Mouse (Mus musculus) left cerebral cortex, adult 2 months (tissue): ENCODE measurements around the gene Gm49322. TPM values are rescaled to one million over a fixed set of nuclear protein-coding genes. Genes with fewer than 3 reads are reported as not detected.
"Not testable (repeated sequence)": the region's sequence is repeated elsewhere in the genome, so short reads cannot be mapped to it uniquely, and the experiment has no call there.

Source experiments
- DNase-seq, 2 experiments: peaks; one replicate each; pipeline ENCODE4 v3.0.0; 2021 to 2022; ENCODE audit warnings: low spot score in 2 of 2, mixed read lengths in 1 of 2; ENCODE audit errors: extremely low spot score in 1 of 2
- H3K27ac ChIP-seq: fragments of 200-600 bp; 2 replicates; pipeline ENCODE4 v1.8.1; 2022
- H3K4me3 ChIP-seq: fragments of 200-600 bp; 2 replicates; pipeline ENCODE4 v1.8.1; 2022
- CTCF ChIP-seq: fragments of 200-600 bp; IDR thresholded peaks from 2 replicates; pipeline ENCODE4 v1.8.1; 2022; ENCODE audit warnings: antibody characterized with exemption, mild to moderate bottlenecking, moderate library complexity
- intact Hi-C: fragments of 180-260 bp; cut with DNase I; formaldehyde crosslinking; loops from one replicate; pipeline ENCODE4 v1.15.1; 2025
- long read RNA-seq, 2 experiments: library from polyadenylated mRNA; stranded (forward); transcript quantifications; one replicate each; pipeline ENCODE4 v2.0.0; 2021; ENCODE audit warnings: borderline mapping rate in 2 of 2
- total RNA-seq, 2 experiments: library from RNA; stranded (reverse); gene quantifications; 2 replicates each; pipeline ENCODE4 v1.2.3; 2021

The Gm49322 gene
- 1 to 10 TPM; 2.7 to 4.2 TPM for total RNA-seq
- long read RNA-seq, experiment 1, full-length matches to known transcripts: 3 of 5 reads
- long read RNA-seq, experiment 1, partial matches to known transcripts: 0 of 5 reads
- long read RNA-seq, experiment 1, other reads (novel, unspliced or antisense): 2 of 5 reads
- long read RNA-seq, experiment 2, full-length matches to known transcripts: 1 of 2 reads
- long read RNA-seq, experiment 2, partial matches to known transcripts: 1 of 2 reads
- long read RNA-seq, experiment 2, other reads (novel, unspliced or antisense): 0 of 2 reads

GRCm38 (mm10) chr10:80605721-80606120 lies at the start of gene Gm49322:
Gene Gm49322 (plus strand): TSS chr10:80606021.
- H3K27ac ChIP-seq, DNase-seq, intact Hi-C loops, H3K4me3 ChIP-seq: not testable (repeated sequence)

DNA sequence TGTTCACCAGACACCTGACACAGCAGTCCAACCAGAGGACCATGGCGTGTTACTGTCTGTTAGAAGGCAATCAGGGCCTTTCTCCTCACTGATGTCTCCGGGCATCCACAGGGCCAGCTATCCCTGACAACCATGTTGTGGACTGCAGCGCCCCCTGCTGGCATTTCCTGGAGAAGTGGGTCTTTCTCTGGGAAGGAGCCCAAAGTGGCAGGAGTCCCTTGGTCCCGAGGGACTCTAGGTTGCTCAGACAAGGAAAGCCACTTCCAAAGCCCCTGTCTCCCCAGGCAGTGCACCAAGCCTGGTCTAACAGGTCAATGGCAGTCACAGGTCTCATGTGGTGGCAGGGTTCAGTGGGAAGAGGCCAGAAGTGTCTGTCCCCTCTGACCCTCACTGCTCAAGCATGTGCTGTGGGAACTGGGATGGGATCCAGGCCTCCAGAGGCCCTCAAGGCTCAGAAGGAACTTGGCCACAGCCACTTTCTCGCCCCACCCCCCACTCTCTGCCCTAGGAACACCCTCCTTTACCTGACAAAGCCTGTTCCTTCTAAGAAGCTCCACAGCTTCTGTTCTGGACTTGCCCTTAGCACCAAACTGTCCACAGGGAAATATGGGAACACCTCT lies 48.4 kb upstream of the Gm49322 start:
- H3K27ac ChIP-seq: no peak overlapping the region
- H3K4me3 ChIP-seq: no peak overlapping the region
- peak in 1 of 2 experiments; percentile 80 for DNase-seq
- intact Hi-C loops: no loop called here
- peak; percentile 79 for TF ChIP-seq CTCF

DNA sequence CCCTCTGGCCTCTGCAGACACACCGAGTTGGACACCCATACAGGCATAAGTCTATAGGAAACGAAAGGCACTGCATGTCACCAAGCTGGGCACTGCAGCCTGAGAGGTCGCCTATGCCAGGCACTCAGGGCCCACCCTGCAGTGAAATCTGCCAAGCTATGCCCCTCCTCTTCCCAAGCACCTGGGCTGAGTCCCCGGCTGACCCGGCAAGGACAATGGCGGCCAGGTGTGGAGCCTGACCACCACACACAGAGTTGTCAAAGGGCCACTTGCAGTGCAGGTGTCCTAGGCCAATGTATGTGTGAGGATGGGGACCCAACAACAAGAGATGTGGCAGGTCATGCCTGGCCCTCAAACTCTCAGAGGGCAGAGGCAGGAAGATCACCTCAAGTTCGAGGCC lies 46.4 kb upstream of the Gm49322 start:
- intact Hi-C loops: no loop called here
- peak in 1 of 2 experiments; percentile 10 for DNase-seq
- TF ChIP-seq CTCF: no peak
- H3K4me3 ChIP-seq: no peak overlapping the region
- H3K27ac ChIP-seq: no peak overlapping the region

DNA sequence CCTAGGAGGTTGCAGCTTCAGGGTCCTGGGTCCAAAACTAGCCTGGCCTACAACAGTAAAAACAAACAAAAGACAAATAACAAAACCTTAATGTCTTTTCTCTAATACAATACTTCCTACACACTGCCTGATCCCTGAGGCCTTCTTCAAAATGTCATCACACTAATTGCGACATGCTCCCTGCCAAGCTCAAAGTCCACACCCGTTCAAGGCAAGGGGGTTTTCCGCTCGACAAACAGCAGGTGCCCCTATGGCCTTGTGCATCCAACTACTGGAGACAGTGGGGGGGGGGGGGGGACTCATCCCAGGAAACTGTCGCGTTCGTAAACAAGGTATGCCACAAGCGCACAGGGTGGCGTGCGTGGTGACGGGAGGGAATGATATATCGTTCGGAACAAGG lies 45.2 kb upstream of the Gm49322 start:
- no peak for TF ChIP-seq CTCF
- DNase-seq: no peak
- H3K4me3 ChIP-seq: peak overlapping the region; percentile 97
- peak overlapping the region; percentile 100 for H3K27ac ChIP-seq
- intact Hi-C loops: no loop called here

DNA sequence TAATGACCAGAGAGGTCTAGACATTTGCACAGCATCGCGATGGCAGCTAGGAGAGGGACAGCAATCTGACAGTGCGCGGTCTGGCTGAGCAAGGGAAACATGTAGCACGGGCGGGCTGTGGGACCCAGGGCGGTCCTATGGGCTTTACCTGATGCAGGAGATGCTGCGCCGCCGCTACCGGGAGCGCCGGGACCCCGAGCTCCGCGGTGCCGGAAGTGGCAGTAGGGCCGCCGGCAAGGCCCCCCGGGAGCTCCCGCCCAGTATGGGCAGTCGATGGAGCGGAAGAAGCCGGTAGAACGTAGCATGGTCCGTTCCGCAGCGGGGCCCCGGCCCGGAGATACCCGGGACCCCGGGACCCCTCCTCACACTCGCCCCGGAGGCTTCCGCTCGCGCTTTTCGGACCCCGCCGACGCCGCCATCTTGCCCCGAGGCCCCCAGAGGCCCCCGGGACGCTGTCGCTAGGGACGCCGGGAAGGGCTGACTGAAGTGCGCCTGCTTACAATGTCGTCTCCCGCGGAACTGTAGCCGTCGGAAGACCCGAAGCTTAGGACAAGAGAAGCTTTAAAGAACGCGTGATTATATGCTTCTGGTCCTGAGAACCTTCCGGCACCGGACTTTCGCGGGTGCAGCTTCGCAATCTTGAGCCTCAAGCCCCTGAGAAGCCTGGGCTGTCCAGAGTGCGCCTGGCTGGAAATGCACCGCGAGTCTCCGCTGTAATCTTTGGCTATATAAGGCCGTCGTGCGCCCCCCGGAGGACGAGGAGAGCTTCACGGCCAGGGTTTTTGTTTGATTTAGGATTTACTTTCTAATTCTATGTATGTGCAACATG lies 44.5 kb upstream of the Gm49322 start, which contains the start of gene Rexo1:
TSS of gene Rexo1 (minus strand) at position 445 of the 829 bp plus-strand sequence.
- Histone ChIP-seq H3K27ac (peak within 1 kb of the TSS; percentile 100), H3K4me3 (peak within 1 kb of the TSS; percentile 97)
- peak; percentile 82 for TF ChIP-seq CTCF
- intact Hi-C loops: no loop called here
- DNase-seq: peak; percentile 90 to 93

GRCm38 (mm10) chr10:80566375-80567092 lies 39.3 kb upstream of the Gm49322 start:
- H3K4me3 ChIP-seq: peak overlapping the region; percentile 27
- H3K27ac ChIP-seq: peak overlapping the region; percentile 92
- intact Hi-C loops: loop anchor here (1.0 kb wide), 1 partner anchor 11 kb away; the partner anchor contains the start of gene Klf16
- TF ChIP-seq CTCF: peak; percentile 98
- peak; percentile 86 to 92 for DNase-seq

DNA sequence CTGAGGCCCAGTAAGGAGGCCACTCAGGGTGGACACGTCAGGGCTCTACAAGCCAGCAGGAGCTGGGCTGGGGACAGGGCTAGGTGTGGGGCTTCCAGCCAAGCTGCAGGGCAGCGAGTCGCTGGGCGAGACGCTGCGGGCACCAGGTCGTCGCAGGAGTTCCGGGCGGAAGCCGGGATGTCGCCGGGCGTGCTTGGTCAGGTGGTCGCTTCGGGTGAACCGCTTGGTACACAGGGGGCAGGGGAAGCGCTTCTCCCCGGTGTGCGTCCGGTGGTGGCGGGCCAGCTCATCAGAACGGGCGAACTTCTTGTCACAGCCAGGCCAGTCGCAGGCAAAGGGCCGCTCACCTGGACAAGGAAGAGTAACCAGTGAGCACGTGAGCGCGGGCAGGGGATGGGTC lies 36.9 kb upstream of the Gm49322 start:
- intact Hi-C loops: no loop called here
- Histone ChIP-seq H3K4me3 (no peak overlapping the region), H3K27ac (no peak overlapping the region)
- no peak for TF ChIP-seq CTCF
- no peak for DNase-seq

GRCm38 (mm10) chr10:80569664-80570066 lies 36.2 kb upstream of the Gm49322 start:
- intact Hi-C loops: no loop called here

GRCm38 (mm10) chr10:80570419-80570818 lies 35.4 kb upstream of the Gm49322 start:
- intact Hi-C loops: no loop called here
- peak overlapping the region; percentile 76 for H3K27ac ChIP-seq
- no peak for TF ChIP-seq CTCF
- H3K4me3 ChIP-seq: no peak overlapping the region
- DNase-seq: no peak

More at GRCm38 (mm10) chr10:80569664-80570066, 36.2 kb upstream of the Gm49322 start:
- DNase-seq: peak in 1 of 2 experiments; percentile 19
- Histone ChIP-seq H3K4me3 (no peak overlapping the region), H3K27ac (peak overlapping the region; percentile 12; the same call in 1 of the 2 replicates)
- no peak for TF ChIP-seq CTCF

DNA sequence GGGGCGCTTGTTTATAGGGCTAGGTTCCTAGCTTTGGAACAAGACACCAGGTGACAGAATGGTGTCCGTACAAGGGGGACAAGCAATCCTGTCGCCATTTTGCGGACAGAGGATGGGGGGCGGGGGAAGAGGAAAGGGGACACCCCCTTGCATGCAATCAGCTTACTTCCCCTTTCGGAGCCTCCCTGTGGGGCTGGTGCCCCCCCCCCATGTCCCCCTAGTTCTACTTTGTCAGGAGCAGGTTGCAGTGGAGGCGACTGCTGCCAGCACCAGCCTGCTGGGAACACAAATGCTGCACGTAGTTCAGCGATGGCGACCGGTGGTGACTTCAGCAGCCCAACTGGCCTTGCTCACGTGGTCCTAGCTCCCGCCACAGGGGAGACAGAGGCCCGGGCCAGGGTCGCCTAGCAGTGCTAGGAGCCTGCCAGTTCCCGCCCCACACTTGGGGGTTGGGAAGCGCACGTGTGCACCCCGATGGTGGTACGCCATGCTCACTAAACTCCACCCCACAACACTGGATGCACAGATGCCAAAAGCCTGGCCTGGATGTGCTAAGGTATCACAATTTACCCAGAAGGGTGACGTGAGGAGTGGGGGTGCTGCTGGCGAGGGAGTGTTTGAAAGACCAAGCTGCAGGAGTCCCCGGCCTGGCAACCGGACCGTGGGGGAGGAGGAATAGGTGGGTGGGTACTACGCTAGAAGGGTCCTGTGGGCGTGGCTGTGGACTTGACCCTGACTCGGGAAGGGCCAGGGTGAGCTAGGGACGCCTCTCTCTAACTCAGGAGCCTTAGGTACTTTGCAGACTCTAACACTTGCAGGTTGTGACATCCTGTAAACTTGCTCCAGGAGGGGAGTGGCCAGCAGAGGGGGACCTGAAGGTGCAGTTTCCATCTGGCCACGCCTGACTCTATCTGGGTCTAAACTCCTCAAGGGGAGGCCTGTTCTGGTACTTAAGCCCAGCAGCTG lies 34.7 kb upstream of the Gm49322 start:
- intact Hi-C loops: no loop called here
- Histone ChIP-seq H3K27ac (peak overlapping the region; percentile 76), H3K4me3 (peak overlapping the region; percentile 17; the same call in 1 of the 2 replicates)
- no peak for DNase-seq
- TF ChIP-seq CTCF: no peak
